Mouse (Mus musculus): ENCODE results near the gene Sapcd1.

The Sapcd1 gene

DNA sequence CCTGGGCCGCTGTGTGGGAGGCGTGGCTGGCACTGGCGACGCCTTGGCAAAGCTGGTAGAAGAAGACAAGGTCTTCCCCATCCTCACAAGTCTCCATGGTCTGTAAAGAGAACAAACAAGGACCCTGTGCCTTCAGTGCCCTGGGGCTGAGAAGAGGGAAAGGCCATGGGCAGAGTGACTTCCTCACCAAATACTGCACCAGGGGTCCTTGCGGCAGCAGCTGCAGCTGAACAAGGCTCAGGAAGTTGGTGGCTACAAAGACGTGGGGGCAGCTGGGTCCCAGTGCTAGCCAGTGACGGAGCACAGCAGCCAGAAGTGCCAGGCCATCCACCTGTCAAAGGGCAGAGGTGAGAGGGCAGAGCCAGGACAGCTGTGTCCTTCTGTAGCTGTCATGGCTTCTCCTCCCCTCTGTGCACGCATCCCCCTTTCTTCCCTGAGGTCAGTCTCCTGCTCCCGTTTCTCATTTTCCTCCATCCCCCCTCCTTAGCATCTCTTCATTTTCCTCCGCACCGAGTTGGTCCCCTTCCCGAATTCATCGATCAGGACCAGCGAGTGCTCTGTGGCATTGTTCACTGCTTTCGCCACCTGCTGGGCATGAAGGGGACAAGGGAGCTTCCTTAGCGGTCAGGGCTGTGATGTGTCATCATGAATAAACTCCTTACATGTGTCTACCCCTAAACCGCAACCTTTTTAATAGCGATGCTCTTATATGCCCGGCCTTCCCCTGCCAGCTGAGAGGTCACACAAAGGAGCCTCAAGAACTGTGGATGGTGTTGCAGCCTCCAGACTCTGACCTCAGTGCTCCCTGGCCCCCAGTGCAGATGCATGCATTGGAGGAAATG, 2.1 kb upstream of the Sapcd1 start:
- DNase-seq (ENCODE audit: low spot score), result no peak

DNA sequence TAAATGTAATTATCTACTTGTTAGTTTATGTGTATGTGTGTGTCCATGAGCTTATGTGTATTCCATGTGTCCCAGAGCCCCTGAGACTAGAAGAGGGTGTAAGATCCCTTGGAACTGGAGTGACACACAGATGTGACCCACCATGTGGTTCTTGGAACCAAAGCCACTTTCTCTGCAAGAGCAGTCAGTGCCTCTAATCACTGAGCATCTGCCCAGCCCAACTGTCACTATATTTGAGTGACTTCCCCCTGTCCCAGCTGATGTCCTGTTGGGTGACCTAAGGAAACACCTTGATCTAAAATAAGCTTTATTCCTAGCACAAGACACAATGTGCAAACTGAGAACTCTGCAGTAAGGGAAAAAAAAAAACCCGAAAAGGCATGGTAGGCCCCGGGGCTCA, 499 bp upstream of the Sapcd1 start:
- no peak for DNase-seq (ENCODE audit: low spot score)

DNA sequence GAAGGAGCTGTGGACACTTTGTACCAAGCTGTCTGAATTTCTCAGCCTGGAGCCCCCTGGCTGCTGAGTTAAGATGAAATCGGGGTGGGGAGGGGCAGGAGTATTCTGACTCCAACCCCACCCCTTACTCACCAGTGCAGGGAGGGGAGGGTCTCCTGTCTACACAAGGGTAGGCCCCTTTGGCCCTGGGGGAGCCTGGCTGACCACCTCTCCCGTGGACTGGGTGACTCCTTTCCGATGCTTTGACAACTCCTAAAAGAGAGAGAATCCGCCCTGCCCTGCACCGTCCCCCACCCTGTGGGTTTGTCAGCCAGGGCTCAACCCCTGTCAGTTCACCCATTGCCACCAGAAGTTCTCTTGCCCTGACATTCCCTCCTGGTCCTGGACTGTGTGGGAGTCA, 1.6 kb downstream of the Sapcd1 start:
- DNase-seq (ENCODE audit: low spot score), result no peak

- DNase-seq (ENCODE audit: low spot score), result no peak
These were observed 2.9 kb downstream of the Sapcd1 start for GRCm38 (mm10) chr17:35024691-35025488.

DNA sequence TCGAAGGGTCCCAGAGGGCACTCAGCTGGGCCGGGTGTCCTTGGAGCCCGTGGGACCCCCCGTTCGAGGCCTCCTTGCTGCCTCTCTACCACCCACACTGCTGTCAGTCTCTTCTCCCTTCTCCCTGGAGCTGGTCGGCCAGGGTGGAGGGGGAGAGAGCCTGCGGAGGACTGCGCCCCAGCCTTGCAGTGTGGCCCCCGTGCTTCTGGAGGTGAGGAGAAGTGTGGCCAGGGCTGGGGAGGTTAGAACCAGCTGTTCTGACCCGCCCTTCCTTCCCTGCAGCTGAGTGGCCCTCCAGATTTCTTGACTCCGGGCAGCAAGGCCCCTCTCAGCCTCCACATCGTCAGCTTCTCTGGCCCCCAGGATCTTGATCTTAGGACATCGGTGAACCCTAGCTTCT, 3.6 kb downstream of the Sapcd1 start:
- no peak for DNase-seq (ENCODE audit: low spot score)

DNA sequence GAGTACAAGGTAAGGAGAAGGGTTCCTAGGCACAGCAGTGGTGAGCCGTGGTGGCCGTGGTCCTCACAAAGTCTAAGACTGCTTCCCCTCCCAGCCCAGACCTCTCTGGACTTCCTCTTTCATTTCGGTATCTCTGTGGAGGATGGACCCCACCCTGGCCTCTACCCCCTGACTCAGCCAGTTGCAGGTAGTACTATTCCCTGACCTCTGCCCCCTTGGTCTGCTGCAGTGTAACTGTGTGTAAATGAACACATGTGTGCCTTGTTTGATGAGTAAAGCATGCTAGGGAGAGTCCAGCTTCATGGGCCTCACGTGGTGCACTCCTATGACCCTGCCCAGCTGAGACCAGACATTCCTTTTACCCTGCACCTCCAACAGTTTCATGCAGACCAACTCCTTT, 4.1 kb downstream of the Sapcd1 start:
- no peak for DNase-seq (ENCODE audit: low spot score)

DNA sequence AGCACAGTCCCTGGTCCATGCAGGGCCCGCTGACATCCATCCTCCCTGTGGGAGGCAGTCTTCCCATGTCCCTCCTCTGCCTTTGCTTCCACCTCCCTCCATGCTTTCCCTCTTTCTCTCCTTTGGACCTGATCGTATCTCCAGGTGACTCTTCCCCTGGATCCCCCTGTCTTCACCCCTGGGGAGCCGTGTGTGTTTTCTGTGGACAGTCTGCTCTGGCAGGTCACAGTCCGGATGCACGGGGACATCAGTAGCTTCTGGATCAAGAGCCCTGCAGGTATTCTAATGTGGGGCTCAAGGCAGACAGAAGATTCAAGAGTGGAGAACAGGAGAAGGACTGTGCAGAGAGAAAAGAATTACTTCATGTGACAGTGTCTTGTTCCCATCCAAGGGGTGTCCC, 4.6 kb downstream of the Sapcd1 start:
- no peak for DNase-seq (ENCODE audit: low spot score)

- DNase-seq (ENCODE audit: low spot score), result no peak
These were observed 5.2 kb downstream of the Sapcd1 start for GRCm38 (mm10) chr17:35022541-35023060.

DNA sequence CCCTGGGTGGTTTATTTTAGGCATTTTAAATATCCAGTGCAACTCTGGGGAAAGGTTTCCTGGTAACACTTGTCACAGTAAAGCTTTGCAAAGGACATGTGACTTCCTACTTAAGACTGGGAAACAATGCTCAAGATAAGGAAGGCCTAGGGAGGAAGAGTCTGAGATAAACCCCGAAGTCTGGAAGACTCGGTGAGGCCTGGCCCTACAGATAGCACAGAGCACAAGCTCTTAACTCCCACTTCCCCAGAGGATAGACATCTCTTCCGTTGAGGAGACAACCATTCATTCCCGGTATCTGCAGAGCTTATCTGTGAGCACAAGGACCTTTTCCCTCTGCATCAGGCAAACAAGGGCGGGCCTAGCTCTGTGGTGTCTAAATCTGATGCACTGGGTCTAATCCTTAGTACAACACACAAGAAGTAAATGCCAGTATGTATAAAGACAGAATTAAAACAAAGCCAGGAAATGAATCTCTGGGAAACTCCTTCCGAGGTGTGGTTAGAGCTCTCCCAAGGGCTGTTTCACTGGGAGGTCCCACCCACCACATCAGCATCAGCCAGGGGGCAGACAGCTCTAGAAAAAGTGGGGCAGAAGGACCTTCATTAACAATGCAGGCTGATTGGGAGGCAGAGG, 5.9 kb downstream of the Sapcd1 start:
- DNase-seq (ENCODE audit: low spot score), result no peak

DNA sequence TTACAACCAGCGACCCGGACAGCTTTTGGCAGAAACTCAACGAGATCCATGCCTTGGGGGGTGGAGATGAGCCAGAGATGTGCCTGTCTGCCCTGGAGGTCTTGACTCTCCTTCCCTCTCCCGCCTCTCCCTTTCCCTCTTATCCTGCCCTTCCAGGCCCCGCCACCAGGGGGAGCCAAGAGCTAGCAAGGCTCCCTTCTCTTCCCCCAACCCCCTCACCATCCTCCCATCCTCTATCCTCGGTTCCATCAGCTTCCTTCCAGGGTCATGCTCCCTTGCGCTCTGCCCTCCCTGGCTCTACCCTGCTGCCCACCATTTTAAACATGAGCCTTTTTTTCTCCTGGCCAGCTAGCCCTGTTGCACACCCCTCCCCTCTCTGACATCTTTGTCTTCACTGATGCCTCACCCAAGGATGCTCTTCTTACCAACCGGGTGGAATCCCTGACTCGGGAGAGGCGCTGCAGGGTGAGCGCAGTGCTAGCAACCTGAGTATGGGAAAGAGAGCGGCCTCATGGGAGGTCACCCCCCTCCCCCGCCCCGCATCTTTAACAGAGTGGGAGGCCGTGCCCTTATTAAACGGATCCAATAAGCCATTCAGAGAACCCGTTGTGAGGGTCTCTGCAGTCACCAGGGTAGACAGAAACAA, 6.5 kb downstream of the Sapcd1 start:
- DNase-seq (ENCODE audit: low spot score), result peak; percentile 89

GRCm38 (mm10) chr17:35020551-35020950, 7.3 kb downstream of the Sapcd1 start:
- DNase-seq (ENCODE audit: low spot score), result no peak

GRCm38 (mm10) chr17:35019894-35020293, 7.9 kb downstream of the Sapcd1 start:
- DNase-seq (ENCODE audit: low spot score), result no peak

DNA sequence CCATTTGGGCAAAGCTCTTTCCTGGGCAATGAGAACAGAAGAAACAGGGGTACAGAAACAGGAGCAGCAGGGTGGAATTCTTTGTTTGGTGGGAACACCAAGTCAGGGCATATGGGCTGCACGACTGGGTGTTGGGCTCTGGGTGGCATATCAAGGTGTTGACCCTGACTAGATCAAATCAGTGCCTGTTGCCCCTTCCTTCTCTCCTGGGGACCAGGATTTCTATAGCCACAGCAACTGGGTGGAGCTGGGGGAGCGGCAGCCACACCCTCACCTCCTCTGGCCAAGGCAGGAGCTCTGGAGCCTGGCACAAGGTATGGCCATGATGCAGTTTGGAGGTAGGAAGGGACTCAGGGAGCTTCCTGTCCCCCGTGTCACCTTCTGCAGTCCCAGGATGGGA, 9.6 kb downstream of the Sapcd1 start:
- DNase-seq (ENCODE audit: low spot score), result no peak

DNA sequence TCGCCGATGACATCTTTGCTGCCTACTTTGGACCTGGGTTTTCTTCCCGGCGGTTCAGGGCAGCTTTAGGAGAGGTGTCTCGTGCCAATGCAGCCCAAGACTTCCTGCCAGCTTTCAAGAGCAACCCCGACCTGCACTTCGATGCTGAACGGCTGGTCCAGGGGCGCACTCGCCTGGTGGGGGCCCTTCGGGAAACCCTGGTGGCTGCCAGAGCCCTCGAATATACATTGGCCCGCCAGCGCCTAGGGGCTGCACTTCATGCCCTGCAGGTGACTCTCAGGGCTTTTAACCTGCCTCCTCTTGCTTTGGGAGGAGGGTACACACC, 10.1 kb downstream of the Sapcd1 start:
- DNase-seq (ENCODE audit: low spot score), result no peak

GRCm38 (mm10) chr17:35016791-35017705, 10.8 kb downstream of the Sapcd1 start:
- DNase-seq (ENCODE audit: low spot score), result no peak

DNA sequence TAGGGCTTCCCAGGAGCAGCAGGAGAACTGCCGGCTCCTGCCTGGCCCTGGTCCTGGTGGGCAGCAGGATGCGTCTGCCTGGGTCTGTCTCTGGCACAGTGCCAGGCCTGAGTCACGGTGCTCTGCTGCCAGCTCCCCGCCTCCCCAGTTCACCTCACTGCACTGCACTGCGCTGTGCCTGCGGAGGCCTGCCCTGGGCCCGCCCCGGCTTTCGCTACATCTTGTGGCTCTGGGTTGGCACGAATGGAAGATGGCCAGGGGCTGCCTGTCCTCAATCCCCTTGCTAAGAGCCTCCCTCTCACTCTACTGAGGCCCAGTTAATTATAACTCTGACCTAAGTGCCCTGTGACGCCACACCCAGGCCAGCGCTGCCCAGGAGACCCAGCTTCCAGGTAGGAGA, 11.4 kb downstream of the Sapcd1 start, which contains the start of gene Vwa7:
Vwa7 (plus strand) TSS at position 204 of the 400 bp plus-strand sequence.
- DNase-seq (ENCODE audit: low spot score), result peak; percentile 72

DNA sequence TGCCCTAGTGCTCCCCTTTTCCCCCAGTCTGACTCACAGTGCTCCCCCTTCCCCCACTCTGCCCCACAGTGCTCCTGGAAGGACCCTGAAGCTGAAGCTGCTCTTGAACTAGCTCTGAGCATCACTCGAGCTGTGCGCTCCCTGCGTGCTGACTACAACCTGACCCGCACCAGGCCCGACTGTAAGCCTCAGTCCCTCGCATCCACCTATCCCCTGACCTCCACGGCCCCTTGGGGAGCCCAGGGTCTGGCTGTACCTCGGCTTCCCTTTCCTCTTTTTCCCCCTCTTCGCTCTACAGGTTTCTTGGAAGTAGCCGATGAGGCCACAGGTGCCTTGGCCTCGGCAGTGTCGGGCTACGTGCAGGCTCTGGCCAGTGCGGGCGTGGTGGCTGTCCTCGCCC, 12.5 kb downstream of the Sapcd1 start:
- DNase-seq (ENCODE audit: low spot score), result no peak

DNA sequence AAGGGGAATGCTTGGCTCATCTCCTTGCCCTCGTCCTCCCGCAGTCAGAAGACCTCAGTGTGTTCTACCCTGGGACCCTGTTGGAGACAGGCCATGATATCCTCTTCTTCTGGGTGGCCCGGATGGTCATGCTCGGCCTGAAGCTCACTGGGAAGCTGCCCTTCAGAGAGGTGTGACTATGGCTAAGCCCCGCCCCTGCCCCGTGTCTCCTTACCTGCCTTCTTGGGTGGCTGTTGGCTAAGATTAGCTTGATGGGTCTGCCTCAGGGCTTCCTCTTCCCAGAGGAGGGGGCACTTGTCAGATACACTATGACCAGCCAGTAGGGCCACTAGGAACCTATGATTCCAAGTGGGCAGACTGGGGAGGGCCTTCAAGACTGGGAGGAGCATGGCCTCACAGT, 14.6 kb downstream of the Sapcd1 start:
- no peak for DNase-seq (ENCODE audit: low spot score)

DNA sequence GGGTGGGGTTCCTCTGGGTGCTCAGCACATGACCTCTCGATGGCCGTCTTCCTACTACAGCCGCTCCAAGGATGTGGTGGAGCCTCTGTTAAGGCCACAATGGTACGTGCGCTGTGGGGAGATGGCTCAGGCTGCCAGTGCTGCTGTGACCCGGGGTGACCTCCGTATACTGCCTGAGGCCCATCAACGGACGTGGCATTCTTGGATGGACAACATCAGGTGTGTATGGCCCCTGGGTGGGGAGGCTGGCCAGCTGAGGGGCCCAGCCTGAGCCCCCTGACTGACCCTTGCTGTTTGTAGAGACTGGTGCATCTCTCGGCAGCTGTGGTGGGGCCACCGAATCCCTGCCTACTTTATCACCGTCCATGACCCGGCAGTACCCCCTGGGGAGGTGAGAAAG, 15.4 kb downstream of the Sapcd1 start:
- no peak for DNase-seq (ENCODE audit: low spot score)

DNA sequence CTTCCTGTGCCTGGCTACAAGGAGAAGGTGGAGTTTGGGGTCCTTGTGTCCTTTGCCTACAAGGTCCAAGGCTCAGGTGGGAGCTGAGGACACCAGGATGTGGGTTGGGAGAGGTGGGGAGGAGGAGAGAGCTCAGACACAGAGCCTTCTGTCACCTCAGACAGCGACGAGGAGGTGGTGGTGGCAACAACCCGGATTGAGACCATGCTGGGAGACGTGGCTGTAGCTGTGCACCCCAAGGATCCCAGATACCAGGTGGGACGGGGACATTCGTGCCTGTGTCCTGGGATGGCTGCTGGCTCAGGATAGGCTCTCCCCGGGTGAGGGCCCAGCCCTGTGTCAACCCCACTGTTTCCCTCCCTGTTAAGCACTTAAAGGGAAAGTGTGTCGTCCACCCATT, 16.4 kb downstream of the Sapcd1 start:
- no peak for DNase-seq (ENCODE audit: low spot score)

DNA sequence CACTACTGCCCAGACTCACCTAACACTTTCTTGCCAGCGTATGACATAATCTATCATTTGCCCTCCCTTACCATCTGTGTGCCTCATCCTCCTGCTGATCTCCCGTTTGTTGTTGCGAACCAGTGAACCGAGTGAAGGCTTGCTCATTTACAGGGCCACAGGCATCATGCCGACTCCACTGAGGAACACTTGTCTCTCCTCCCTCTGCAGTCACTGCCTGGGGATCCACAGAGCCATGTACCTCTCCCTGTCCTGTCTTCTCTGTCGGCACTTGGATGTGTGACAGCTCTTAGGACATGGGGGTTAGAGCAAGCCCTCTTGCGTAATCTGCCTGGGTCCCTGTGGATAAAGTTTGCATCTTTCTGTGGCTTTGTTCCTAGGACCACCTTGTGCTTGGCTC, 18.2 kb downstream of the Sapcd1 start:
- no peak for DNase-seq (ENCODE audit: low spot score)

Measured in urinary bladder, postnatal 14 days (tissue).